Mouse (Mus musculus): ENCODE measurements around the gene Slitrk2.

The Slitrk2 gene

DNA sequence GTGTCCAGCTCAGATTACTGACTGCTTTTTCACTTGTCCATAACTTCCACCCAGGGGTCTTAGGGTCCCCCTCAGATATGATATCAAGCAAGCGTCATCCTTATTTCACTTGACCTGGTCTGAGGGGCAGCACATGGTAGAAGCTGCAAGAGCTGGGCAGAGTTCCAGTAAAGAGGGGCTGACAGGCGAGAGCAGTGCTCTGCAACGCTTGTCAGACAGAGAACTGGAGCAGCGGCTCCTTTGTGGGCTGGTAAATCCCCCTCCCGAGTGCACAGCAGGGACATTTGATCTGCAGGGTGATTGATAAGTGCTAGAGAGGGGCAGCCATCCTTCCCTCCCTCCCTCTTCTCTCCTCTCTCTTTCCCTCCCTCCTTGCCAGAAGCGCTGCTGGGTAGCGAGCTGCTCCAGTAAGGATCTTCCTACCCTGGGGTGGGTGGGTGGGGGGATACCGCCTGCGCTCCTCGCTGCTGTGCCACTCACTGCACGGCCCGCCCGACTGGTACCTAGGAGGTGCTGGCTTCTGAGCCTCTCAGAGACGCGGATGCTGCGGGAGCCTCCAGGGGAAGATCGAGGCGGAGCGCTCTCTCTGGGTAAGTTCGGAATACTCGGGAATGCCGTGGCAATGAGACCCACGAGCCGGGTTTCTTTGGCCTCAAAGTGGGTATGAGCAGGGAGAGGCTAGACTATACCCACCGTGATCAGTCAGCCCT, at the start of gene Slitrk2:
Slitrk2 (plus strand) TSS at position 408 of the 710 bp plus-strand sequence.
- no peak for DNase-seq (ENCODE audit: low read depth, low spot score)

DNA sequence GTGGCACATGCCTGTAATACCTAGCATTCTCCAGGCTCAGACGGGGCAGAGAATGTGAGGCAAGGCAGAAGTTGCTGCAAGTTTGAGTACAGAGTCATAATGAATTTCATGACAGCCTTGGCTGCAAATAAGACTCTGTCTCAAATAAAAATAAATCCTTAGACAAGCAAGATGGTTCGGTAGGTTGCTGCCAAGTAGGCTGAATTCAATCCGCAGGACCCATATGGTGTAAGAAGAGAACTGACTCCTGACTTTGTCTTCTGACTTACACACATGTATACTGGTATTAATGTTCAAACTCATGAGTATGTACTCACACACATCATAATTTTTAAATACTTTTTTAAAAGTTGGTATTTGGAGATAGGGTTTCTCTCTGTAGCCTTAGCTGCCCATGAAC, 43.6 kb upstream of the Slitrk2 start:
- no peak for DNase-seq (ENCODE audit: low read depth, low spot score)

DNA sequence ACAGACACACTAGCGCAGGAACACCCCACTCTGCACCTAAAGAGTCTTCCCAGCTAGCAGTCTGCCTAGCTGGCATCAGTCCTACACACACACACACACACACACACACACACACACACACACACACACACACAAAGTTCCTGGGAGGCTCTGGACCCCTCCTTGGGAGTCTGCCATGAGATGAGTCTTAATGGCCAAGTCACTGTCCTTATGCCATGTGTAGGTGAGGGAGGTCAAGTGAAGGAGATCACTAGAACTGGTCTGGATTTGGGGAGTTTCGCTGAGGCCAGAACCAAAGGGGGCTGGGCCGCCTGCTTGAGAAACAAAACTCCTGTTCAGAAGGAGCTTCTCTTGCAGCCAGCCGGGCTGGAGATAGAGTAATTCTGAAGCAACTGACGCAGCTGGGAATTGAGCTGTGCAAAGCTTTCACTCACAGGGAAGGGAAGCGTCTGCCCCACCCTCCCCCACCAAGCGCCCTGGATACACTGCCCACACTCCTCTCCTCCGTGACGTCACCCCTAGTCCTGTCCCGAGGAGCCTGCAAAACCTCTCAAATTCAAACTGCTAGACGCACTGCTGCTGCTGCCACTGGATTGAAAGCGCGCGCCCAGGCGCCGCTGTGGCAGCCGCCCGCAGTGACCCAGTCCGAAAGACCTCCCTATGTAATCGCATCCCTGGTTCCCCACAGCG, 3.5 kb downstream of the Slitrk2 start:
- peak; percentile 7 for DNase-seq (ENCODE audit: low read depth, low spot score)

DNA sequence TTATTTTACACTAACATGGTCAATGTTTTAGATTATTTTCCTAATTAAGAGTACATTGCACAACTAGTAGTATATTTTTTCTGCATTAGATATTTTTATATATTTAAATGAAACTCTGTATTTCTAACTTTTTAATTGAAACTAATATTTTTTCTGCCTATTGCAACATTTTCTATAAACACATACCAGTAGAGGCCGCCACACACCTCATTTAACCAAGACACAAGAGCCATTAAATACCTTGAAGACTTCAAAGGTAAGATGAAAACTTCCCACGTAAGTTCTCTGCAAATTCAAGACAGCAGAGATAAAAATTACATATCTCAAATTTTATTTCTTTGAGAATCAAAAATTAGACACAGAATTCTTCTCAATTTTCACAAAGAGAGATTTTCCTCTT, 8.2 kb downstream of the Slitrk2 start:
- DNase-seq (ENCODE audit: low read depth, low spot score): no peak

- DNase-seq (ENCODE audit: low read depth, low spot score): no peak
These were observed 27.8 kb downstream of the Slitrk2 start for GRCm38 (mm10) chrX:66676959-66677358.

DNA sequence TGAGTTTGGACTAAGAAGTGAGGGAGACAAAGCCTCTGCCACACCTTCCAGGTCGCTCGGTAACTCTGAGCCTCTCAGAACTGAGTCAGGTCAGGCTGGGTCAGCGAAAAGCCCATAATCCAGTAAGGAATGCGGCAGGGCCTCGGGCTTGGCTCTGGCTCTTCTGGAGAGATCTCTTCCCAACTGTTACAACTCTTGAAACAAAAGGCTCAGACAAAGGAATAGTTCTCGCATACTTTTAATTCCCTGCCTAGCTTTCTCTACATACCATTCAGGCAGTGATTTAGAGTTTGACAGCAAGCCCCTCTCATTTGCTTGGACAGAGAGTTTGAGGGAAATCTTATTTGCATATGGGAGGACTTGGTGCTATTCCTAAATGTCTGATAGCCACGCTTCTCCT, 29.5 kb downstream of the Slitrk2 start:
- DNase-seq (ENCODE audit: low read depth, low spot score): no peak
